Mouse (Mus musculus) heart, adult 18-20 months (tissue): Measurements from ENCODE around the gene Usp31. TPM values are rescaled to one million over a fixed set of nuclear protein-coding genes. Genes with fewer than 3 reads are reported as not detected.

Source experiments
- DNase-seq, 2 experiments: peaks; one replicate each; pipeline ENCODE4 v3.0.0; 2021 to 2022; ENCODE audit warnings: mixed read lengths in 1 of 2
- total RNA-seq, 2 experiments: library from RNA; stranded (reverse); gene quantifications; 2 replicates each; pipeline ENCODE4 v1.2.3; 2021

The Usp31 gene
- total RNA-seq, 2 experiments from 2014 or later: 9.6 to 10.0 TPM

GRCm38 (mm10) chr7:121658866-121659265, 48.2 kb downstream of the Usp31 start:
- DNase-seq: no peak

GRCm38 (mm10) chr7:121654675-121655074, 52.4 kb downstream of the Usp31 start:
- DNase-seq: no peak

GRCm38 (mm10) chr7:121652629-121653028, 54.4 kb downstream of the Usp31 start:
- DNase-seq: no peak

- DNase-seq: no peak
Measured at GRCm38 (mm10) chr7:121650724-121651123, 56.3 kb downstream of the Usp31 start.

GRCm38 (mm10) chr7:121640998-121641762, 65.9 kb downstream of the Usp31 start:
- DNase-seq: peak; percentile 56 to 76

- no peak for DNase-seq
Measured at GRCm38 (mm10) chr7:121636732-121637131, 70.3 kb downstream of the Usp31 start.

GRCm38 (mm10) chr7:121634236-121634635, 72.8 kb downstream of the Usp31 start:
- no peak for DNase-seq

GRCm38 (mm10) chr7:121622835-121623420, 84.1 kb downstream of the Usp31 start:
- no peak for DNase-seq

GRCm38 (mm10) chr7:121622433-121622832, 84.6 kb downstream of the Usp31 start:
- DNase-seq: no peak

GRCm38 (mm10) chr7:121601697-121602096, 105.4 kb downstream of the Usp31 start:
- DNase-seq: peak in 1 of 2 experiments; percentile 7

GRCm38 (mm10) chr7:121596401-121596800, 110.7 kb downstream of the Usp31 start:
- peak; percentile 1 to 16 for DNase-seq

- DNase-seq: no peak
Measured at GRCm38 (mm10) chr7:121595496-121595895, 111.6 kb downstream of the Usp31 start.

- no peak for DNase-seq
Measured at GRCm38 (mm10) chr7:121595085-121595484, 112.0 kb downstream of the Usp31 start.

GRCm38 (mm10) chr7:121594623-121595022, 112.4 kb downstream of the Usp31 start:
- DNase-seq: no peak

Other genes with a start within 250 kb of the Usp31 start
- gene Scnn1g, start 27.2 kb upstream of the Usp31 start, total RNA-seq: not detected
- not detected for gene Scnn1b, start 157.8 kb upstream of the Usp31 start, total RNA-seq